Mouse (Mus musculus): Measurements from ENCODE around the gene Celf6. TPM values are rescaled to one million over a fixed set of nuclear protein-coding genes. Genes with fewer than 3 reads are reported as not detected.

Celf6 gene
- polyA plus RNA-seq, 1 experiment from 2014 or later = not detected

GRCm38 (mm10) chr9:59539441-59540137 is 38.1 kb upstream of the Celf6 start, which contains the start of the genes Hexa and Tmem202:
Gene Hexa, plus strand, starts transcription at chr9:59539540.
Gene Tmem202, minus strand, starts transcription at chr9:59539847.
- Histone ChIP-seq H3K9ac (replicated peaks) (peak within 1 kb of the TSS; percentile 62), H3K36me3 (replicated peaks; ENCODE audit: insufficient read depth, low read length) (no peaks in the 10 kb centered on the region), H3K9me3 (ENCODE audit: low read length) (no peaks in the 10 kb centered on the region), H3K4me3 (ENCODE audit: low read depth, low read length) (peak within 1 kb of the TSS; percentile 60), H3K4me2 (ENCODE audit: low read depth, low read length) (peak within 1 kb of the TSS; percentile 89), H3K27ac (ENCODE audit: low read depth) (peak within 1 kb of the TSS; percentile 69), H3K27me3 (ENCODE audit: insufficient read depth, low read length) (0 out of 2 replicates have a peak, but pooled peaks cover 5% of the 10 kb centered on the region), H3K4me1 (ENCODE audit: insufficient read depth) (peaks cover 15% of the 10 kb centered on the region)
- DNase-seq = peak; percentile 79
- peak; percentile 76 for ATAC-seq
- TF ChIP-seq EP300 (IDR thresholded peaks at IDR 0.05; ENCODE audit: low read depth) = no peak; the same call in 1 of the 2 replicates
- no peak for TF ChIP-seq CTCF (IDR thresholded peaks at IDR 0.05; ENCODE audit: low read depth)
- under 1% methylated on average over 51 of the region's 55 CpGs for whole genome bisulfite sequencing (ENCODE audit: insufficient replicate concordance)

- Histone ChIP-seq H3K36me3 (replicated peaks; ENCODE audit: insufficient read depth, low read length) (no peaks in the 10 kb centered on the region), H3K4me2 (ENCODE audit: low read depth, low read length) (peak overlapping the region; percentile 89), H3K27me3 (ENCODE audit: insufficient read depth, low read length) (0 out of 2 replicates have a peak, but pooled peaks cover 5% of the 10 kb centered on the region), H3K4me1 (ENCODE audit: insufficient read depth) (peaks cover 15% of the 10 kb centered on the region), H3K9me3 (ENCODE audit: low read length) (no peaks in the 10 kb centered on the region), H3K4me3 (ENCODE audit: low read depth, low read length) (peak overlapping the region; percentile 60), H3K9ac (replicated peaks) (no peak overlapping the region), H3K27ac (ENCODE audit: low read depth) (0 out of 2 replicates have a peak overlapping the region, but pooled peaks have one; percentile 22)
- ATAC-seq (no peak), DNase-seq (no peak)
- TF ChIP-seq CTCF (IDR thresholded peaks at IDR 0.05; ENCODE audit: low read depth) (no peak), EP300 (IDR thresholded peaks at IDR 0.05; ENCODE audit: low read depth) (no peak)
- WGBS (ENCODE audit: insufficient replicate concordance) = 42% methylated on average over 6 of the region's 6 CpGs
Observed at GRCm38 (mm10) chr9:59541617-59542016, 36.1 kb upstream of the Celf6 start.

- Histone ChIP-seq H3K4me3 (ENCODE audit: low read depth, low read length) (no peak overlapping the region), H3K9me3 (ENCODE audit: low read length) (no peaks in the 10 kb centered on the region), H3K36me3 (replicated peaks; ENCODE audit: insufficient read depth, low read length) (no peaks in the 10 kb centered on the region), H3K27me3 (ENCODE audit: insufficient read depth, low read length) (0 out of 2 replicates have a peak, but pooled peaks cover 5% of the 10 kb centered on the region), H3K27ac (ENCODE audit: low read depth) (no peak overlapping the region), H3K4me1 (ENCODE audit: insufficient read depth) (peaks cover 20% of the 10 kb centered on the region), H3K4me2 (ENCODE audit: low read depth, low read length) (peak overlapping the region; percentile 89), H3K9ac (replicated peaks) (no peak overlapping the region)
- ATAC-seq = no peak
- no peak for DNase-seq
- no peak for TF ChIP-seq EP300 (IDR thresholded peaks at IDR 0.05; ENCODE audit: low read depth)
- no peak for TF ChIP-seq CTCF (IDR thresholded peaks at IDR 0.05; ENCODE audit: low read depth)
Observed at GRCm38 (mm10) chr9:59542766-59543324, 34.9 kb upstream of the Celf6 start.

- Histone ChIP-seq H3K36me3 (replicated peaks; ENCODE audit: insufficient read depth, low read length) (no peaks in the 10 kb centered on the region; the same call in 1 of the 2 replicates), H3K4me1 (ENCODE audit: insufficient read depth) (peaks cover 13% of the 10 kb centered on the region), H3K27ac (ENCODE audit: low read depth) (0 out of 2 replicates have a peak overlapping the region, but pooled peaks have one; percentile 18), H3K4me3 (ENCODE audit: low read depth, low read length) (no peak overlapping the region), H3K9me3 (ENCODE audit: low read length) (no peaks in the 10 kb centered on the region), H3K27me3 (ENCODE audit: insufficient read depth, low read length) (no peaks in the 10 kb centered on the region), H3K9ac (replicated peaks) (no peak overlapping the region), H3K4me2 (ENCODE audit: low read depth, low read length) (no peak overlapping the region)
- WGBS (ENCODE audit: insufficient replicate concordance) = 40% methylated on average over 5 of the region's 5 CpGs
- DNase-seq (no peak), ATAC-seq (peak; percentile 41; the same call in 1 of the 2 replicates)
- TF ChIP-seq EP300 (IDR thresholded peaks at IDR 0.05; ENCODE audit: low read depth) = no peak
Observed at GRCm38 (mm10) chr9:59544739-59545138, 33.0 kb upstream of the Celf6 start.

GRCm38 (mm10) chr9:59547869-59548268 is 29.8 kb upstream of the Celf6 start:
- H3K36me3 ChIP-seq (replicated peaks; ENCODE audit: insufficient read depth, low read length) = no peaks in the 10 kb centered on the region; the same call in 1 of the 2 replicates
- DNase-seq = no peak
- no peak for ATAC-seq
- no peak overlapping the region for H3K9ac ChIP-seq (replicated peaks)
- no peaks in the 10 kb centered on the region for H3K27me3 ChIP-seq (ENCODE audit: insufficient read depth, low read length)
- TF ChIP-seq CTCF (IDR thresholded peaks at IDR 0.05; ENCODE audit: low read depth) (no peak), EP300 (IDR thresholded peaks at IDR 0.05; ENCODE audit: low read depth) (no peak)
- no peak overlapping the region; the same call in 1 of the 2 replicates for H3K27ac ChIP-seq (ENCODE audit: low read depth)
- no peak overlapping the region for H3K4me3 ChIP-seq (ENCODE audit: low read depth, low read length)
- H3K4me1 ChIP-seq (ENCODE audit: insufficient read depth) = peaks cover 17% of the 10 kb centered on the region
- no peaks in the 10 kb centered on the region for H3K9me3 ChIP-seq (ENCODE audit: low read length)
- no peak overlapping the region for H3K4me2 ChIP-seq (ENCODE audit: low read depth, low read length)
- 65% methylated on average over 1 of the region's 1 CpGs for WGBS (ENCODE audit: insufficient replicate concordance)

GRCm38 (mm10) chr9:59548961-59549487 is 28.7 kb upstream of the Celf6 start:
- Histone ChIP-seq H3K36me3 (replicated peaks; ENCODE audit: insufficient read depth, low read length) (no peaks in the 10 kb centered on the region; the same call in 1 of the 2 replicates), H3K27ac (ENCODE audit: low read depth) (no peak overlapping the region), H3K4me1 (ENCODE audit: insufficient read depth) (peaks cover 17% of the 10 kb centered on the region), H3K4me3 (ENCODE audit: low read depth, low read length) (no peak overlapping the region), H3K4me2 (ENCODE audit: low read depth, low read length) (no peak overlapping the region), H3K9ac (replicated peaks) (no peak overlapping the region), H3K9me3 (ENCODE audit: low read length) (no peaks in the 10 kb centered on the region), H3K27me3 (ENCODE audit: insufficient read depth, low read length) (no peaks in the 10 kb centered on the region)
- DNase-seq = no peak
- ATAC-seq = no peak
- no peak for TF ChIP-seq CTCF (IDR thresholded peaks at IDR 0.05; ENCODE audit: low read depth)
- no peak for TF ChIP-seq EP300 (IDR thresholded peaks at IDR 0.05; ENCODE audit: low read depth)
- WGBS (ENCODE audit: insufficient replicate concordance) = 62% methylated on average over 2 of the region's 2 CpGs
